Mouse (Mus musculus): ENCODE data around the gene Nts.

DNA sequence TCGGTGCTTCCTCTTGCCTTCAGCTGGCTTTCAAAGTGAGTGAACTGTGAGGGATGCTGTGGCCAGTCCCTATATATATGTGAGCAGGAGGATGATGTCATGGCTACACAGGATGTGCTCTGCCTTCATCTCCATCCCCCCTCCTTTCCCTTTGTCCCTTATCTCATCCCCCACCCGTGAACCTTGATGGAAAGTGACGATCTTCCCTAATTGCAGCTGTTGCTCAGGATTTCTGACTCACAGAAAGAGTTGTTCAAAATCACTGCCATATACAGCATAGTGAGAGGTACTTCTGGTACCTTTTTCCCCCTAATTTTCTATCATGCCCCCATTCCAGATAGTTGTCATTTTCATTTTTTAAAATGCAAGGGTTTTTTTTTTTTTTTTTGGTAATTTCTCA is at the start of gene Nts:
- TF ChIP-seq CTCF (IDR thresholded peaks at IDR 0.05; ENCODE audit: extremely low read depth, insufficient read length, insufficient replicate concordance, low read depth, low read length) (no peak), POLR2A (IDR thresholded peaks at IDR 0.05; ENCODE audit: low read depth, low read length) (no peak)

Measured in small intestine, adult 2 months (tissue).